Mouse (Mus musculus) lung, embryonic 16.5 days (tissue): Measurements from ENCODE around the gene Shc1. TPM values are rescaled to one million over a fixed set of nuclear protein-coding genes. Genes with fewer than 3 reads are reported as not detected.
A peak's percentile ranks its signal among the peaks of the same experiment; 100 is the strongest.

ENCODE experiments used
- ATAC-seq: fragments of 200-750 bp; cut with Nextera tagmentation; 2 replicates; pipeline ENCODE4 v1.8.0; 2017; ENCODE audit warnings: low read depth, mild to moderate bottlenecking, moderate library complexity
- H3K27ac ChIP-seq: fragments of 300-500 bp; sonication (generic); 2 replicates; pipeline ENCODE4 v1.5.1; 2014; ENCODE audit warnings: mild to moderate bottlenecking, control low read depth, low read length
- H3K27me3 ChIP-seq: fragments of 300-500 bp; sonication (generic); 2 replicates; pipeline ENCODE4 v1.6.1; 2014; ENCODE audit warnings: low read depth, low read length, mixed read lengths; ENCODE audit not compliant: control insufficient read depth, insufficient read depth
- H3K36me3 ChIP-seq: fragments of 300-500 bp; sonication (generic); 2 replicates; pipeline ENCODE4 v1.6.1; 2014; ENCODE audit warnings: low read length; ENCODE audit not compliant: control insufficient read depth, insufficient read depth
- H3K4me1 ChIP-seq: fragments of 300-500 bp; sonication (generic); replicated peaks from 2 replicates; pipeline ENCODE4 v1.6.1; 2014; ENCODE audit warnings: low read length, mixed read lengths; ENCODE audit not compliant: control insufficient read depth, insufficient read depth
- H3K4me2 ChIP-seq: fragments of 300-500 bp; sonication (generic); 2 replicates; pipeline ENCODE4 v1.6.1; 2014; ENCODE audit warnings: low read depth, low read length, control low read depth
- H3K4me3 ChIP-seq: fragments of 300-500 bp; sonication (generic); 2 replicates; pipeline ENCODE4 v1.5.1; 2014; ENCODE audit warnings: mild to moderate bottlenecking, low read length, control low read depth
- H3K9ac ChIP-seq: fragments of 300-500 bp; sonication (generic); 2 replicates; pipeline ENCODE4 v1.6.1; 2014; ENCODE audit warnings: low read length, control low read depth
- H3K9me3 ChIP-seq: fragments of 300-500 bp; sonication (generic); 2 replicates; pipeline ENCODE4 v1.6.1; 2016; ENCODE audit warnings: low read length; ENCODE audit not compliant: control insufficient read depth
- WGBS: fragments of 180-500 bp; shearing (Covaris S2); extraction: QIAGEN DNeasy Blood & Tissue Kit; methylation state at CpG from one replicate; pipeline ENCODE4 v1.1.7; 2014; 5-methylcytosine and 5-hydroxymethylcytosine counted together
- polyA plus RNA-seq: library from polyadenylated mRNA; unstranded; fragments of >200 nt; fragmentation: Nextera tagmentation; extraction: Ambion mirVana; gene quantifications from 2 replicates; pipeline ENCODE4 v1.2.1, GENCODE M21; 2015

The Shc1 gene
- polyA plus RNA-seq, 1 experiment from 2014 or later, result 114 TPM

- ATAC-seq, result no peak
- no peaks in the 10 kb centered on the region for H3K27me3 ChIP-seq
- no peak within 1 kb of the TSS for H3K4me2 ChIP-seq
- peaks cover 21% of the 10 kb centered on the region for H3K4me1 ChIP-seq
- no peak within 1 kb of the TSS for H3K4me3 ChIP-seq
- no peak within 1 kb of the TSS for H3K27ac ChIP-seq
- 49% methylated on average over 10 of the region's 10 CpGs for WGBS
- no peak within 1 kb of the TSS for H3K9ac ChIP-seq
- H3K9me3 ChIP-seq, result no peaks in the 10 kb centered on the region
- H3K36me3 ChIP-seq, result no peaks in the 10 kb centered on the region
Measured at GRCm38 (mm10) chr3:89454401-89455177, 36.3 kb downstream of the Shc1 start, which contains the start of gene Pmvk. TSS of gene Pmvk (plus strand) at chr3:89454541.

GRCm38 (mm10) chr3:89455786-89456285, 37.6 kb downstream of the Shc1 start:
- no peaks in the 10 kb centered on the region for H3K9me3 ChIP-seq
- no peak overlapping the region for H3K27ac ChIP-seq
- no peak overlapping the region for H3K4me2 ChIP-seq
- no peaks in the 10 kb centered on the region for H3K36me3 ChIP-seq
- 83% methylated on average over 1 of the region's 1 CpGs for WGBS
- H3K4me3 ChIP-seq, result no peak overlapping the region
- no peaks in the 10 kb centered on the region for H3K27me3 ChIP-seq
- H3K4me1 ChIP-seq, result peaks cover 24% of the 10 kb centered on the region
- ATAC-seq, result no peak
- no peak overlapping the region for H3K9ac ChIP-seq

- 37% methylated on average over 10 of the region's 10 CpGs for WGBS
Measured at GRCm38 (mm10) chr3:89456726-89457665, 38.8 kb downstream of the Shc1 start.

GRCm38 (mm10) chr3:89458372-89458964, 40.2 kb downstream of the Shc1 start:
- peak; percentile 72 for ATAC-seq
- no peaks in the 10 kb centered on the region for H3K9me3 ChIP-seq
- 25% methylated on average over 13 of the region's 13 CpGs for WGBS
- peak overlapping the region; percentile 71 for H3K9ac ChIP-seq
- no peaks in the 10 kb centered on the region for H3K27me3 ChIP-seq
- H3K4me1 ChIP-seq, result peaks cover 11% of the 10 kb centered on the region
- H3K36me3 ChIP-seq, result no peaks in the 10 kb centered on the region
- H3K4me2 ChIP-seq, result peak overlapping the region; percentile 77
- peak overlapping the region; percentile 64 for H3K27ac ChIP-seq
- H3K4me3 ChIP-seq, result peak overlapping the region; percentile 61

More at GRCm38 (mm10) chr3:89456726-89457665, 38.8 kb downstream of the Shc1 start:
- no peak overlapping the region for H3K27ac ChIP-seq
- no peak overlapping the region for H3K4me3 ChIP-seq
- no peaks in the 10 kb centered on the region for H3K9me3 ChIP-seq
- no peak for ATAC-seq
- H3K36me3 ChIP-seq, result no peaks in the 10 kb centered on the region
- H3K27me3 ChIP-seq, result no peaks in the 10 kb centered on the region
- peaks cover 14% of the 10 kb centered on the region for H3K4me1 ChIP-seq
- H3K9ac ChIP-seq, result no peak overlapping the region
- H3K4me2 ChIP-seq, result no peak overlapping the region

- Histone ChIP-seq H3K9me3 (no peaks in the 10 kb centered on the region), H3K4me1 (peaks cover 11% of the 10 kb centered on the region), H3K4me3 (peak overlapping the region; percentile 61), H3K27me3 (no peaks in the 10 kb centered on the region), H3K27ac (peak overlapping the region; percentile 79), H3K9ac (peak overlapping the region; percentile 71), H3K36me3 (no peaks in the 10 kb centered on the region), H3K4me2 (peak overlapping the region; percentile 77)
- 1% methylated on average over 33 of the region's 36 CpGs for WGBS
- ATAC-seq, result peak; percentile 91
Measured at GRCm38 (mm10) chr3:89458965-89459807, 40.9 kb downstream of the Shc1 start.

- Histone ChIP-seq H3K4me2 (no peak overlapping the region), H3K9ac (no peak overlapping the region), H3K4me3 (no peak overlapping the region), H3K27ac (no peak overlapping the region), H3K4me1 (peaks cover 2% of the 10 kb centered on the region; the same call in 1 of the 2 replicates), H3K27me3 (no peaks in the 10 kb centered on the region), H3K36me3 (0 out of 2 replicates have a peak, but pooled peaks cover 2% of the 10 kb centered on the region), H3K9me3 (no peaks in the 10 kb centered on the region)
- no peak for ATAC-seq
- 59% methylated on average over 4 of the region's 4 CpGs for WGBS
Measured at GRCm38 (mm10) chr3:89468268-89468667, 50.0 kb downstream of the Shc1 start.

- no peak overlapping the region for H3K9ac ChIP-seq
- 73% methylated on average over 7 of the region's 7 CpGs for WGBS
- no peak overlapping the region for H3K27ac ChIP-seq
- H3K27me3 ChIP-seq, result no peaks in the 10 kb centered on the region
- peaks cover 2% of the 10 kb centered on the region; the same call in 1 of the 2 replicates for H3K4me1 ChIP-seq
- no peaks in the 10 kb centered on the region for H3K9me3 ChIP-seq
- no peak overlapping the region for H3K4me3 ChIP-seq
- H3K4me2 ChIP-seq, result no peak overlapping the region
- 0 out of 2 replicates have a peak, but pooled peaks cover 2% of the 10 kb centered on the region for H3K36me3 ChIP-seq
- no peak for ATAC-seq
Measured at GRCm38 (mm10) chr3:89472280-89472679, 54.0 kb downstream of the Shc1 start.

GRCm38 (mm10) chr3:89473838-89474237, 55.6 kb downstream of the Shc1 start:
- Histone ChIP-seq H3K4me2 (no peak overlapping the region), H3K27me3 (no peaks in the 10 kb centered on the region), H3K27ac (no peak overlapping the region), H3K9me3 (no peaks in the 10 kb centered on the region), H3K9ac (no peak overlapping the region), H3K36me3 (no peaks in the 10 kb centered on the region), H3K4me3 (no peak overlapping the region), H3K4me1 (peaks cover 2% of the 10 kb centered on the region; the same call in 1 of the 2 replicates)
- no peak for ATAC-seq
- WGBS, result 64% methylated on average over 6 of the region's 6 CpGs
